Mouse (Mus musculus): ENCODE results near the gene Gpnmb. TPM values are rescaled to one million over a fixed set of nuclear protein-coding genes. Genes with fewer than 3 reads are reported as not detected.

Gene Gpnmb
- polyA plus RNA-seq, 1 experiment from 2014 or later, result 0.28 TPM

GRCm38 (mm10) chr6:49023315-49023714 lies 13.0 kb upstream of the Gpnmb start:
- H3K4me1 ChIP-seq (ENCODE audit: control insufficient read depth, insufficient read depth, low read length), result no peaks in the 10 kb centered on the region
- H3K9ac ChIP-seq (ENCODE audit: low read depth, low read length), result no peak overlapping the region

GRCm38 (mm10) chr6:49025290-49025689 lies 11.1 kb upstream of the Gpnmb start:
- H3K4me2 ChIP-seq (replicated peaks; ENCODE audit: low read depth, low read length), result no peak overlapping the region
- H3K9ac ChIP-seq (ENCODE audit: low read depth, low read length), result no peak overlapping the region
- 73% methylated on average over 7 of the region's 7 CpGs for WGBS
- H3K9me3 ChIP-seq (ENCODE audit: control insufficient read depth, low read length), result no peaks in the 10 kb centered on the region
- H3K27ac ChIP-seq (ENCODE audit: low read depth, low read length), result no peak overlapping the region
- ATAC-seq (ENCODE audit: low FRiP score, low TSS enrichment), result no peak
- H3K36me3 ChIP-seq (ENCODE audit: control insufficient read depth, insufficient read depth, low read length), result no peaks in the 10 kb centered on the region
- no peak overlapping the region for H3K4me3 ChIP-seq (ENCODE audit: low read length)
- H3K4me1 ChIP-seq (ENCODE audit: control insufficient read depth, insufficient read depth, low read length), result no peaks in the 10 kb centered on the region
- H3K27me3 ChIP-seq (ENCODE audit: control insufficient read depth, insufficient read depth, low read length), result no peaks in the 10 kb centered on the region

More at GRCm38 (mm10) chr6:49023315-49023714, 13.0 kb upstream of the Gpnmb start:
- 79% methylated on average over 10 of the region's 10 CpGs for WGBS
- no peak for ATAC-seq (ENCODE audit: low FRiP score, low TSS enrichment)
- Histone ChIP-seq H3K27ac (ENCODE audit: low read depth, low read length) (no peak overlapping the region), H3K4me2 (replicated peaks; ENCODE audit: low read depth, low read length) (no peak overlapping the region), H3K4me3 (ENCODE audit: low read length) (no peak overlapping the region), H3K9me3 (ENCODE audit: control insufficient read depth, low read length) (no peaks in the 10 kb centered on the region), H3K36me3 (ENCODE audit: control insufficient read depth, insufficient read depth, low read length) (no peaks in the 10 kb centered on the region), H3K27me3 (ENCODE audit: control insufficient read depth, insufficient read depth, low read length) (no peaks in the 10 kb centered on the region)

GRCm38 (mm10) chr6:49026496-49026895 lies 9.8 kb upstream of the Gpnmb start:
- H3K9me3 ChIP-seq (ENCODE audit: control insufficient read depth, low read length), result no peaks in the 10 kb centered on the region
- H3K27ac ChIP-seq (ENCODE audit: low read depth, low read length), result no peak overlapping the region
- WGBS, result 88% methylated on average over 5 of the region's 5 CpGs
- H3K4me1 ChIP-seq (ENCODE audit: control insufficient read depth, insufficient read depth, low read length), result 0 out of 2 replicates have a peak, but pooled peaks cover 4% of the 10 kb centered on the region
- H3K4me2 ChIP-seq (replicated peaks; ENCODE audit: low read depth, low read length), result no peak overlapping the region
- H3K4me3 ChIP-seq (ENCODE audit: low read length), result no peak overlapping the region
- H3K36me3 ChIP-seq (ENCODE audit: control insufficient read depth, insufficient read depth, low read length), result no peaks in the 10 kb centered on the region
- ATAC-seq (ENCODE audit: low FRiP score, low TSS enrichment), result no peak
- H3K27me3 ChIP-seq (ENCODE audit: control insufficient read depth, insufficient read depth, low read length), result no peaks in the 10 kb centered on the region
- H3K9ac ChIP-seq (ENCODE audit: low read depth, low read length), result no peak overlapping the region

DNA sequence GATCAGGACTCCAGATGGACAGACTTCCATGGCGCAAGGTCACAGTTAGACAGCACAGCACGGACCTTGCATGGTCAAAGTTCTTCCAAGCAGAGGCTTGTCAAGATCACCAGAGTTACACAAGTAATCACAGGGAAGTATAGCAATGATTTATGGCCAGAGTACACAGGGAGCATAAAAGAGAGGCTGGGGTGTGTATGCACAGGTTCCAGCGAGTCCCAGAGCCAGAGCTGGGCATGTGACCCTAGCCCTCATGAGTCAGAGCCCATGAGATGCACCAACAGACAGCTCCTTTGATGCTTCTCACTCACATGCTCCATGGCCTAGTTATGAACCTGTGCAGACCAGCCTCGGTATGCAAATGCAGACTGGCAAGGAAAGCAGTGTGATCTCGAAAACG lies 8.3 kb upstream of the Gpnmb start:
- Histone ChIP-seq H3K4me3 (ENCODE audit: low read length) (no peak overlapping the region), H3K27me3 (ENCODE audit: control insufficient read depth, insufficient read depth, low read length) (no peaks in the 10 kb centered on the region), H3K9ac (ENCODE audit: low read depth, low read length) (no peak overlapping the region), H3K4me1 (ENCODE audit: control insufficient read depth, insufficient read depth, low read length) (0 out of 2 replicates have a peak, but pooled peaks cover 6% of the 10 kb centered on the region), H3K27ac (ENCODE audit: low read depth, low read length) (no peak overlapping the region), H3K4me2 (replicated peaks; ENCODE audit: low read depth, low read length) (no peak overlapping the region), H3K36me3 (ENCODE audit: control insufficient read depth, insufficient read depth, low read length) (no peaks in the 10 kb centered on the region), H3K9me3 (ENCODE audit: control insufficient read depth, low read length) (no peaks in the 10 kb centered on the region)
- WGBS, result 78% methylated on average over 6 of the region's 6 CpGs
- ATAC-seq (ENCODE audit: low FRiP score, low TSS enrichment), result no peak

GRCm38 (mm10) chr6:49028708-49029107 lies 7.6 kb upstream of the Gpnmb start:
- Histone ChIP-seq H3K27me3 (ENCODE audit: control insufficient read depth, insufficient read depth, low read length) (no peaks in the 10 kb centered on the region), H3K4me2 (replicated peaks; ENCODE audit: low read depth, low read length) (no peak overlapping the region), H3K36me3 (ENCODE audit: control insufficient read depth, insufficient read depth, low read length) (no peaks in the 10 kb centered on the region), H3K27ac (ENCODE audit: low read depth, low read length) (no peak overlapping the region), H3K9ac (ENCODE audit: low read depth, low read length) (no peak overlapping the region), H3K9me3 (ENCODE audit: control insufficient read depth, low read length) (no peaks in the 10 kb centered on the region), H3K4me1 (ENCODE audit: control insufficient read depth, insufficient read depth, low read length) (0 out of 2 replicates have a peak, but pooled peaks cover 6% of the 10 kb centered on the region), H3K4me3 (ENCODE audit: low read length) (no peak overlapping the region)
- WGBS, result 82% methylated on average over 3 of the region's 3 CpGs
- ATAC-seq (ENCODE audit: low FRiP score, low TSS enrichment), result no peak

DNA sequence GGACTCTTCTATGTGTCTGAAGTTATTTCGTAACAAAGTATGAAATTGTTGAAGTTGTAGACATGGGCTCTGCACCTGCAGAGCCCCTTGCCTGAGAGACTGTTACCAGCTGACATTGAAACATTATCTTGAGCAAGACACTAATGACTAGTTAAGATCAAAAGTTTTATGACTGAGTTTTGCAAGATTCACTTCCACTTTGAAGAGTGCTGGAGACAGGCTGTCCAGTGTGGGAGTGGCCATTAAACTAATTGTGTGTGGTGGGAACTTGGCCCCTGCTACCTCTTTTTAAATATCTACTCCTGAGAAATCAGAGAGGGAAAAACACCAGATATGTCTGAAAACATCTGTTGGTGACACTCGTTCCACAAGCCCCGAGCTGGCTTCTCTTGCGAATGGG lies 5.1 kb upstream of the Gpnmb start:
- no peaks in the 10 kb centered on the region for H3K36me3 ChIP-seq (ENCODE audit: control insufficient read depth, insufficient read depth, low read length)
- no peaks in the 10 kb centered on the region for H3K27me3 ChIP-seq (ENCODE audit: control insufficient read depth, insufficient read depth, low read length)
- no peak overlapping the region for H3K4me2 ChIP-seq (replicated peaks; ENCODE audit: low read depth, low read length)
- H3K4me1 ChIP-seq (ENCODE audit: control insufficient read depth, insufficient read depth, low read length), result 0 out of 2 replicates have a peak, but pooled peaks cover 6% of the 10 kb centered on the region
- H3K4me3 ChIP-seq (ENCODE audit: low read length), result no peak overlapping the region
- 43% methylated on average over 4 of the region's 4 CpGs for WGBS
- ATAC-seq (ENCODE audit: low FRiP score, low TSS enrichment), result no peak
- H3K9ac ChIP-seq (ENCODE audit: low read depth, low read length), result no peak overlapping the region
- no peak overlapping the region for H3K27ac ChIP-seq (ENCODE audit: low read depth, low read length)
- no peaks in the 10 kb centered on the region for H3K9me3 ChIP-seq (ENCODE audit: control insufficient read depth, low read length)

DNA sequence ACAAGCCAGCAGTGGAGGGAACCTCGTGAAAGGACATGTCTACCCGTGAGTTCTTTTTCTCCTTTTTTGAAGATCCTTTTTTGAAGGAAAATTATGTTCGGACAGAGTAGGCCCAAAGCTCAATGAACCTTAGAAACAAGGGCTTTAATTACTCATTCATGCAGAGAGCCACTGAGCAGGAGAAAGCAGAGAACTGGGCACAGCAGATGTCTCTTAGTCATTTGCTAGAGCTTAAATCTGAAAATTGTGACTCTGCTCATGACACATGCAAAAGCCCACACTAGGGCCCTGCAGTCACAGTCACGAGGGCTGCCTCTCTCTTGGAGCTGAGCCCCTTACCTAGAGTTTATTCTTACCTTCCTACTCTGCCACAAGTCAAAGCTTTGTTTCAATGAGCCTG lies 3.6 kb upstream of the Gpnmb start:
- Histone ChIP-seq H3K27me3 (ENCODE audit: control insufficient read depth, insufficient read depth, low read length) (0 out of 2 replicates have a peak, but pooled peaks cover 4% of the 10 kb centered on the region), H3K4me2 (replicated peaks; ENCODE audit: low read depth, low read length) (no peak overlapping the region), H3K4me1 (ENCODE audit: control insufficient read depth, insufficient read depth, low read length) (peaks cover 12% of the 10 kb centered on the region; the same call in 1 of the 2 replicates), H3K4me3 (ENCODE audit: low read length) (no peak overlapping the region), H3K27ac (ENCODE audit: low read depth, low read length) (no peak overlapping the region), H3K9ac (ENCODE audit: low read depth, low read length) (no peak overlapping the region), H3K36me3 (ENCODE audit: control insufficient read depth, insufficient read depth, low read length) (no peaks in the 10 kb centered on the region), H3K9me3 (ENCODE audit: control insufficient read depth, low read length) (no peaks in the 10 kb centered on the region)
- ATAC-seq (ENCODE audit: low FRiP score, low TSS enrichment), result no peak
- 67% methylated on average over 4 of the region's 4 CpGs for WGBS

DNA sequence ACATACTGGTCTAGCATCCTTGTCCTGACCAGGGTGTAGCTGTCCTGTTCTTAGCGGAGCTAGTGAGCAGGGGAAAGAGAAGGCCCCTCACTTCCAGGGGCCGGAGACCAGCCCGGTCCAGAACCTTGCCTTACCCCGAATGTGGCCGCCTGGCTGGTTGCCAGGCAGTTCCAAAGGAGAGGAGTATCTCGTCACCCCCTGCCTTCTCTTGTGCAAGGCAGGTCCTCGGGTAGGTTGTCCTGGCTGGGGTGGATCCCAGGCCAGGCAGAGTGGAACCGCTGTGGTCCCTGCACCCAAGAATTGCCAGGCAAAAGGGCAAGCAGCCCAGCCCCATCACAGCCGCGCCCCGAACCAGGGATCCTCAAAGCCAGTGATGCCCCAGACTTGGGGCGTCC lies 919 bp downstream of the Gpnmb start:
- H3K4me3 ChIP-seq (ENCODE audit: low read length), result no peak overlapping the region
- no peaks in the 10 kb centered on the region for H3K9me3 ChIP-seq (ENCODE audit: control insufficient read depth, low read length)
- no peak for ATAC-seq (ENCODE audit: low FRiP score, low TSS enrichment)
- 0 out of 2 replicates have a peak, but pooled peaks cover 4% of the 10 kb centered on the region for H3K27me3 ChIP-seq (ENCODE audit: control insufficient read depth, insufficient read depth, low read length)
- H3K9ac ChIP-seq (ENCODE audit: low read depth, low read length), result no peak overlapping the region
- no peak overlapping the region for H3K4me2 ChIP-seq (replicated peaks; ENCODE audit: low read depth, low read length)
- peaks cover 6% of the 10 kb centered on the region; the same call in 1 of the 2 replicates for H3K4me1 ChIP-seq (ENCODE audit: control insufficient read depth, insufficient read depth, low read length)
- H3K27ac ChIP-seq (ENCODE audit: low read depth, low read length), result no peak overlapping the region
- H3K36me3 ChIP-seq (ENCODE audit: control insufficient read depth, insufficient read depth, low read length), result no peaks in the 10 kb centered on the region
- 64% methylated on average over 12 of the region's 12 CpGs for WGBS

GRCm38 (mm10) chr6:49039470-49040180 lies 3.3 kb downstream of the Gpnmb start:
- no peak overlapping the region for H3K27ac ChIP-seq (ENCODE audit: low read depth, low read length)
- H3K9ac ChIP-seq (ENCODE audit: low read depth, low read length), result 0 out of 2 replicates have a peak overlapping the region, but pooled peaks have one; percentile 18
- H3K36me3 ChIP-seq (ENCODE audit: control insufficient read depth, insufficient read depth, low read length), result no peaks in the 10 kb centered on the region
- H3K4me3 ChIP-seq (ENCODE audit: low read length), result peak overlapping the region; percentile 37
- peaks cover 6% of the 10 kb centered on the region; the same call in 1 of the 2 replicates for H3K4me1 ChIP-seq (ENCODE audit: control insufficient read depth, insufficient read depth, low read length)
- H3K27me3 ChIP-seq (ENCODE audit: control insufficient read depth, insufficient read depth, low read length), result 0 out of 2 replicates have a peak, but pooled peaks cover 4% of the 10 kb centered on the region
- no peaks in the 10 kb centered on the region for H3K9me3 ChIP-seq (ENCODE audit: control insufficient read depth, low read length)
- peak; percentile 73 for ATAC-seq (ENCODE audit: low FRiP score, low TSS enrichment)
- WGBS, result 11% methylated on average over 18 of the region's 18 CpGs
- H3K4me2 ChIP-seq (replicated peaks; ENCODE audit: low read depth, low read length), result peak overlapping the region; percentile 35; the same call in 1 of the 2 replicates
